13 mouse cellular contexts compared by ENCODE assay signal in genomic region chr9:16074116-16074515, GRCm38 (mm10).
"Had no signal": no experiment of that assay in that cellular context is flagged by ENCODE, and none has a peak within 500 bp of the region (broad histone marks: within the 10 kb centered on the region; RNA-seq: fewer than 3 reads in every experiment).

No protein-coding gene starts in this region.

- H3K4me2 ChIP-seq: limb, embryonic 12.5 days; liver, embryonic 13.5 days; lung, embryonic 15.5 days; midbrain, embryonic 15.5 days had no signal

- H3K36me3 ChIP-seq: limb, embryonic 12.5 days; liver, embryonic 13.5 days; lung, embryonic 15.5 days; midbrain, embryonic 15.5 days had no signal

- H3K4me3 ChIP-seq: layer of hippocampus, adult 2 months; limb, embryonic 12.5 days; liver, embryonic 13.5 days; lung, embryonic 15.5 days; midbrain, embryonic 15.5 days had no signal

- H3K9ac ChIP-seq: limb, embryonic 12.5 days; liver, embryonic 13.5 days; liver, postnatal 0 days; lung, embryonic 15.5 days; midbrain, embryonic 15.5 days had no signal

- H3K9me3 ChIP-seq: limb, embryonic 12.5 days; liver, embryonic 13.5 days; lung, embryonic 15.5 days; midbrain, embryonic 15.5 days had no signal

- H3K27me3 ChIP-seq: limb, embryonic 12.5 days; liver, embryonic 13.5 days; lung, embryonic 15.5 days; midbrain, embryonic 15.5 days had no signal

- H3K4me1 ChIP-seq: limb, embryonic 12.5 days; liver, embryonic 13.5 days; lung, embryonic 15.5 days had no signal

- H3K27ac ChIP-seq: layer of hippocampus, adult 2 months; limb, embryonic 12.5 days; liver, embryonic 13.5 days; lung, embryonic 15.5 days; midbrain, embryonic 15.5 days had no signal

- ATAC-seq: liver, postnatal 0 days; midbrain, embryonic 15.5 days had no signal

- DNase-seq: kidney, postnatal 10 days; kidney, postnatal 4 days; liver; liver, embryonic 13.5 days; liver, postnatal 0 days; lung, postnatal 14 days; right cerebral cortex, adult 18-20 months; right cerebral cortex, postnatal 25 days; thymus, postnatal 36 days had no signal
